Mouse (Mus musculus): Measurements from ENCODE around the gene Timm22. TPM values are rescaled to one million over a fixed set of nuclear protein-coding genes. Genes with fewer than 3 reads are reported as not detected.
A peak's percentile ranks its signal among the peaks of the same experiment; 100 is the strongest.

The Timm22 gene
- total and polyA plus RNA-seq, 3 experiments = 10.4 to 40.4 (median 35.3) TPM

GRCm38 (mm10) chr11:76382711-76383324 lies 23.9 kb upstream of the Timm22 start:
- DNase-seq = no peak
- H3K27me3 ChIP-seq (ENCODE audit: control insufficient read depth, insufficient read depth, low read length) = no peaks in the 10 kb centered on the region
- WGBS = 90% methylated on average over 13 of the region's 13 CpGs
- peaks cover 2% of the 10 kb centered on the region; the same call in 1 of the 2 replicates for H3K36me3 ChIP-seq (ENCODE audit: control insufficient read depth, insufficient read depth, low read length)
- H3K4me1 ChIP-seq (ENCODE audit: control insufficient read depth, insufficient read depth, low read length) = peaks cover 11% of the 10 kb centered on the region
- no peak overlapping the region for H3K27ac ChIP-seq
- H3K9ac ChIP-seq (ENCODE audit: low read depth, low read length) = no peak overlapping the region
- TF ChIP-seq POLR2A (IDR thresholded peaks at IDR 0.05; ENCODE audit: insufficient read depth, low read depth, low read length) = no peak
- no peak for TF ChIP-seq CTCF (IDR thresholded peaks at IDR 0.05)
- TF ChIP-seq EP300 (IDR thresholded peaks at IDR 0.05; ENCODE audit: insufficient read depth, low read depth, low read length) = no peak
- H3K79me2 ChIP-seq (replicated peaks; ENCODE audit: control insufficient read depth, insufficient read depth, low read length) = 0 out of 2 replicates have a peak, but pooled peaks cover 1% of the 10 kb centered on the region
- intact Hi-C loops (cut with DNase I) = no loop called here
- H3K4me3 ChIP-seq = no peak overlapping the region

- Histone ChIP-seq H3K9ac (ENCODE audit: low read depth, low read length) (no peak overlapping the region), H3K27ac (peak overlapping the region; percentile 41; the same call in 1 of the 2 replicates), H3K36me3 (ENCODE audit: control insufficient read depth, insufficient read depth, low read length) (no peaks in the 10 kb centered on the region), H3K79me2 (replicated peaks; ENCODE audit: control insufficient read depth, insufficient read depth, low read length) (0 out of 2 replicates have a peak, but pooled peaks cover 1% of the 10 kb centered on the region), H3K27me3 (ENCODE audit: control insufficient read depth, insufficient read depth, low read length) (no peaks in the 10 kb centered on the region), H3K4me3 (no peak overlapping the region), H3K4me1 (ENCODE audit: control insufficient read depth, insufficient read depth, low read length) (peaks cover 11% of the 10 kb centered on the region)
- 80% methylated on average over 5 of the region's 5 CpGs for WGBS
- no peak for DNase-seq
- intact Hi-C loops (cut with DNase I) = no loop called here
- no peak for TF ChIP-seq CTCF (IDR thresholded peaks at IDR 0.05)
- TF ChIP-seq POLR2A (IDR thresholded peaks at IDR 0.05; ENCODE audit: insufficient read depth, low read depth, low read length) = no peak
- no peak for TF ChIP-seq EP300 (IDR thresholded peaks at IDR 0.05; ENCODE audit: insufficient read depth, low read depth, low read length)
Observed at GRCm38 (mm10) chr11:76384307-76384706, 22.4 kb upstream of the Timm22 start.

- 86% methylated on average over 4 of the region's 4 CpGs for WGBS
- intact Hi-C loops (cut with DNase I) = no loop called here
- H3K27me3 ChIP-seq (ENCODE audit: control insufficient read depth, insufficient read depth, low read length) = no peaks in the 10 kb centered on the region
- 0 out of 2 replicates have a peak, but pooled peaks cover 1% of the 10 kb centered on the region for H3K79me2 ChIP-seq (replicated peaks; ENCODE audit: control insufficient read depth, insufficient read depth, low read length)
- H3K27ac ChIP-seq = peak overlapping the region; percentile 17; the same call in 1 of the 2 replicates
- TF ChIP-seq POLR2A (IDR thresholded peaks at IDR 0.05; ENCODE audit: insufficient read depth, low read depth, low read length) = no peak
- no peak for TF ChIP-seq CTCF (IDR thresholded peaks at IDR 0.05)
- TF ChIP-seq EP300 (IDR thresholded peaks at IDR 0.05; ENCODE audit: insufficient read depth, low read depth, low read length) = no peak
- no peak overlapping the region for H3K4me3 ChIP-seq
- no peak overlapping the region for H3K9ac ChIP-seq (ENCODE audit: low read depth, low read length)
- peaks cover 10% of the 10 kb centered on the region for H3K4me1 ChIP-seq (ENCODE audit: control insufficient read depth, insufficient read depth, low read length)
- H3K36me3 ChIP-seq (ENCODE audit: control insufficient read depth, insufficient read depth, low read length) = no peaks in the 10 kb centered on the region
- DNase-seq = no peak
Observed at GRCm38 (mm10) chr11:76385017-76385416, 21.7 kb upstream of the Timm22 start.

DNA sequence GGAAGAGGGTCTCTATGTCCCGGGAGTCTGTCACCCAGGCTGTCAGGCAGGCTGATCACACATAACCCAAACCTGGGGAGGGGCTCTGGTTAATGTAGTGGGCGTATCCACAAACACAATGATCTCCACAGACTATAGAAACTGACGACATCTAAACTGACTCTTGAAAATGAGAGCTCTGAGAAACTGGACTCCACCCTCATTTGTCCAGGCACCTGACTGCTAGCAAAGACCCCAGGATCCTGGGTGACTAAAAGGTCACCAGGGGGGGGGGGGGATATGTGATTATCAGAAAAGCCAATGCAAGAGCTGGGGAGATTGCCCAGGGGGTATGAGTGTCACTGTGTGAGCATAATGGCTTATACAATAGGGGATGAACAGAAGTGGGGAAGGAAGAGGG lies 21.0 kb upstream of the Timm22 start:
- Histone ChIP-seq H3K79me2 (replicated peaks; ENCODE audit: control insufficient read depth, insufficient read depth, low read length) (0 out of 2 replicates have a peak, but pooled peaks cover 1% of the 10 kb centered on the region), H3K4me3 (no peak overlapping the region), H3K4me1 (ENCODE audit: control insufficient read depth, insufficient read depth, low read length) (peaks cover 7% of the 10 kb centered on the region), H3K27me3 (ENCODE audit: control insufficient read depth, insufficient read depth, low read length) (no peaks in the 10 kb centered on the region), H3K27ac (no peak overlapping the region; the same call in 1 of the 2 replicates), H3K9ac (ENCODE audit: low read depth, low read length) (no peak overlapping the region), H3K36me3 (ENCODE audit: control insufficient read depth, insufficient read depth, low read length) (no peaks in the 10 kb centered on the region)
- no peak for DNase-seq
- 78% methylated on average over 3 of the region's 3 CpGs for WGBS
- TF ChIP-seq CTCF (IDR thresholded peaks at IDR 0.05) (no peak), EP300 (IDR thresholded peaks at IDR 0.05; ENCODE audit: insufficient read depth, low read depth, low read length) (no peak), POLR2A (IDR thresholded peaks at IDR 0.05; ENCODE audit: insufficient read depth, low read depth, low read length) (no peak)
- intact Hi-C loops (cut with DNase I) = no loop called here

GRCm38 (mm10) chr11:76387097-76387496 lies 19.7 kb upstream of the Timm22 start:
- no peaks in the 10 kb centered on the region for H3K36me3 ChIP-seq (ENCODE audit: control insufficient read depth, insufficient read depth, low read length)
- H3K4me3 ChIP-seq = no peak overlapping the region
- no peaks in the 10 kb centered on the region for H3K27me3 ChIP-seq (ENCODE audit: control insufficient read depth, insufficient read depth, low read length)
- no peak for TF ChIP-seq POLR2A (IDR thresholded peaks at IDR 0.05; ENCODE audit: insufficient read depth, low read depth, low read length)
- TF ChIP-seq CTCF (IDR thresholded peaks at IDR 0.05) = peak; percentile 58
- no peak overlapping the region for H3K27ac ChIP-seq
- WGBS = 89% methylated on average over 1 of the region's 1 CpGs
- 0 out of 2 replicates have a peak, but pooled peaks cover 1% of the 10 kb centered on the region for H3K79me2 ChIP-seq (replicated peaks; ENCODE audit: control insufficient read depth, insufficient read depth, low read length)
- H3K4me1 ChIP-seq (ENCODE audit: control insufficient read depth, insufficient read depth, low read length) = no peaks in the 10 kb centered on the region; the same call in 1 of the 2 replicates
- H3K9ac ChIP-seq (ENCODE audit: low read depth, low read length) = no peak overlapping the region
- DNase-seq = no peak
- intact Hi-C loops (cut with DNase I) = no loop called here

GRCm38 (mm10) chr11:76388711-76389110 lies 18.0 kb upstream of the Timm22 start:
- WGBS = 73% methylated on average over 7 of the region's 7 CpGs
- Histone ChIP-seq H3K4me1 (ENCODE audit: control insufficient read depth, insufficient read depth, low read length) (no peaks in the 10 kb centered on the region; the same call in 1 of the 2 replicates), H3K27me3 (ENCODE audit: control insufficient read depth, insufficient read depth, low read length) (no peaks in the 10 kb centered on the region), H3K4me3 (no peak overlapping the region), H3K79me2 (replicated peaks; ENCODE audit: control insufficient read depth, insufficient read depth, low read length) (peaks cover 3% of the 10 kb centered on the region; the same call in 1 of the 2 replicates), H3K36me3 (ENCODE audit: control insufficient read depth, insufficient read depth, low read length) (no peaks in the 10 kb centered on the region), H3K27ac (no peak overlapping the region), H3K9ac (ENCODE audit: low read depth, low read length) (no peak overlapping the region)
- TF ChIP-seq EP300 (IDR thresholded peaks at IDR 0.05; ENCODE audit: insufficient read depth, low read depth, low read length) = no peak
- no peak for TF ChIP-seq POLR2A (IDR thresholded peaks at IDR 0.05; ENCODE audit: insufficient read depth, low read depth, low read length)
- TF ChIP-seq CTCF (IDR thresholded peaks at IDR 0.05) = no peak
- intact Hi-C loops (cut with DNase I) = no loop called here
- DNase-seq = no peak
